Mouse (Mus musculus) kidney, adult 11 months (tissue): Measurements from ENCODE around the gene Arhgef3.

Experiments
- DNase-seq: peaks from one replicate; pipeline ENCODE4 v3.0.0; 2022

Gene Arhgef3

DNA sequence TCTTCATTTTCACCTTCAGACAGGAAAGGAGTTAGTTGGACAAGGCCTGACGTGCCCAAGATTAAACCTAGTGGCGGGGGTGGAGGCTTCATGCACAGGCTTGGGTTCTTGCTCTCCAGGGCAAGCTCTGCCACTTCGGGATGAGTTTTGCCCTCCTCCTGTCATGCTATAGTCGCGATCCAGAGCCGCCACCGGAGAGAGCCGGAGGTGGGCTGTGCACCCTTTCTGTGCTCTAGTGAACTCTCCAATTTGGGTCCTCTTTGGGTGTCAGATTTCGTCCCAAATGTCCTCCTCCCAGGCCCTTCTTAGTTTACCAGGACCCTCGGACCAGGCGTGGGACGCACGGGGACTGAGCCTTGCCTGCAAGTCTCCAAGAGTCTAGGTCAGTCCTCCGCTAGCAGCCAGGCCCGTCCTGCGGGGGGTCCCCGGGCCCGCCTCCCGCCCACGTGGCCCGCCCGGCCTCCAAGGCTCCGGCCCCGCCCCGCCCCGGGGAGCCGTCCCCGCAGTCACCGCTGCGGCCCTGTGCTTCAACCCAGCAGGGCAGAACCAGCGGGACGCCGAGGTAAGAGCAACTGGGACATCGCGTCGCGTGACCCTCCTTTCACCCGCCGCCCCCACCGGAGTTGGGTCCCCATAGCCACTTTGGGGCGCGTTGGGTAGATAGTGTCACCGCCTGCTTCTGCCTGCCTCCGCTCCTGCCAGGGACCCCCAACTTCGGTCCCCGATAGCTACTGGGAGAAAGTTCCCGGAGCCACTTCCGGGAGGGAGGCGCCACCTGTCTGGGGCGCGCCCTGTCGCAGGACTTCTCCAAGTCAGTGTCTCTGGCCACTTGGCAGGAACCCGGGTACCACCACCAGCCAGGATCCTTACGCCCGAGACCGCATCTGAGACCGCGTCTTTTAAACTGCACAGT is at the start of gene Arhgef3:
Gene Arhgef3, plus strand, starts transcription at position 538 of the 913 bp plus-strand sequence.
- peak; percentile 78 for DNase-seq

DNA sequence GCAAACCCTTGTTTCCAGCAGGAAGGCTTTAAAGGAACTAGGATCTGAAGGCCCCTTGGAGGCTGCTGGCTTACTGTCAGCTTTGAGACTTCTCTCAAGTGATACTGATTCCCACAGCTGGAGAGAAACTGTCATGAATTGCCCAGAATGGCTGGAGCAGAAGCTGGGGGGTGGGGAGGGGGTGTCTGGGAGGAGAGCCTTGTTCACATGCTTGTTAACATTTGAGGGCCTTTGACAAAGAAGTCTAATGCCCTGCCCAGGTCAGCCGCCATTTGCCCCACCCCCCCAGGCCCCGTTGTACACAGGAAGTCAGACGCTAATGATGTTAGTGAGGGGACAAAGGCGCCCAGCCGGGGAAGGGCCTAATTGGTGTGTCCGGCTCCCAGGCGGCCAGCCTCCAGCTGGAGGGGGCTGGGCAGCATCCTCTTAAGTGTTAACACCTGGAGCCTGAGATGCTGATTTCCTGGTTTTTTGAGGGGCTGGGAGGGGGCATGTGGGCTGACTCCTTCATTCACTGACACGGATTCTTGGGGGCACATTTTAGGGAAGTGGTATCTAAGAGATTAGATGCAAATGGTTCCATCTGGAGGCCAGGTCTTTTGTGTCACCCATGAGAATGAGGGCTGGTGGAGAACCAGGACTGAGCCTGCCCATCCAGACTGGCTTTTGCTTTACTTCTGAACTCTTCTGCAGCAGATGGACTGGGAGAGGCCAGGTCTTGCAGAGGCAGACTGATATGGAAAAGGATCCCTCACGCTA is 48.3 kb upstream of the Arhgef3 start:
- DNase-seq = no peak

DNA sequence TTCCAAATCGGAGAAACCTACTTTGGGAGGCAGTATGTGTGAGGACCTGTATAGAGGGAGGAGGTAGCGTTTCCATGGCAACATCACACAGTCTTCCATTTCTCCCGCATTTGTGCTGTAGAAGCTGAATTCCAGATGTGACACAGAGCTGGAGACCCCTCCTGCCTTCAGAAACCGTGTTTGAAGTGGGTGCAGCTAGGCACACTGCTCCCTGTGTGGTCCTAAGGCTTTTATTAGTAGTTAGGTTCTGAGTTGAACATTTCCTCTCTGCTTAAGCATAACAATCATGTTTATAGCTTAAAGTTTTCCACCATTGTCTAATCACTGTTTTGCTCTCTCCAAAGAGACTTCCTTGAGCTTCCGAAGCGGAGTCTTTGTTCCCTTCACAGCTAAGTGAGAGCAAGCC is 46.8 kb upstream of the Arhgef3 start:
- DNase-seq = no peak

DNA sequence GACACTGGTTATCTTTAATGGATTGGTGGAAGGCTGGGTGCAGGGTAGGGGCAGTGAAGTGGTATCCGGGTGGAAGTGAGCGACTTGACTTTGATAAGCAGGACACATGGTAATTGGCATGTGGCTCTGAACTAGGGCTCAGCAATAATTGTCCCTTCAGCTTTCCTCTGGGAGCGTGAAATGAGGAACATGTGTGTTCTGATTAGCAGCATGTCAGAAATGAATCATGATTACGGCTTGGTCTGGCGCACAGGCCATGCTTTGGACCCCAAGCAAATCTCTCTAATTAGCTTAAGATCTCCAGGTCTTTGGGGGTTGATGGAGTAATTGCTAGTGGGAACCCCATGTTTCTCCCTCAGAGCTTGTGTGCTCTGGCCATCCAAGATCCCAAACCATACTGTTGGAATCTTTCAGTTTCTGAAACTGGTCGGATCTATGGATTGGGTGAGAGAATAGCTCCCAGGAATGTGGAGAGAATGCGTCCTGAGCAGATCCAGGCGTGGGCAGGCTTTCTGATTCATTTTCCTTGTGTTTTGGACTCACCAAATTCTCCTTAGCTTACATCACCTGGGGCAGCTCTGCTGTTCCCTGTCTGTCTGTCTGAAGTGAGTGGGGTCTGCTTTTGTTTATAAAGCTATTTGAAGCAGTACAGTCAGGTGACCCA is 45.1 kb upstream of the Arhgef3 start:
- no peak for DNase-seq

DNA sequence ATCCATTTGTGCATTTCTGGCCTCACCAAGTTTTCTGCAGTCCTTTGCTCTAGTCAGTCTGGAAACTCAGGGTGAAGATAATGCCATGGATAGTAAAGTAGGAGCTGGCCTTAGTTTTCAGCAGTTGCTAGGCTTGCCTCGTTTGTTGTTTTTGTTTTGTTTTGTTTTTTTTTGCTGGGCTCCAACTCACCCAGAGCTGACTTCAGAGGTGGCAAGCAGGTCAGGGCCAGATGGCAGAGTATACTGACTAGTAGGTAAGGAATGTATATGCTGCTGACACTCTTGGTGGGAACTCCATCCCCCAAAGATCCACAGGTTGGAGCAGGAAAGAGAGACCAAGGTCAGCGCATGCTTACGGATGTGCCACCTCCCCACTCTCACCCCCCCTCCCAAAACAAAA is 44.6 kb upstream of the Arhgef3 start:
- DNase-seq = no peak

DNA sequence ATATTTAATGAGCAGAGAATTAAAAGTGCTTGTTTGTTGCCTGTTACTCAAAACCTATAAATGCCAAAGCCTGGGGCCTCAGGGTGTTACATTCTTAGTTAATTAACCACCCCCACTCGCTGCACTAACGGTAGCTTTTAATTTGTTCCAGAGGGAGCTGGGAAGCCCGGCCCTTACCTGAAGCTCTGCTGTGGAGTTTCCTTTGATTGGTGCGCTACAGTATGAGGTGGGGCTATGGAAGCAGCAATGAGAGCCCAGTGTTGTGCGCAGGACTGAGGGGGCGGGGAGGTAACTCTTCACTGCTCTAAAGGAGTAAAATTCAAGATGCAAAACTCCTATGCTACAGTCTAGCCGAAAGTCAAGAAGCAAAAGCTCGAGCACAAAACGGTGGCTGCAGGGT is 43.9 kb upstream of the Arhgef3 start:
- DNase-seq = peak; percentile 74

DNA sequence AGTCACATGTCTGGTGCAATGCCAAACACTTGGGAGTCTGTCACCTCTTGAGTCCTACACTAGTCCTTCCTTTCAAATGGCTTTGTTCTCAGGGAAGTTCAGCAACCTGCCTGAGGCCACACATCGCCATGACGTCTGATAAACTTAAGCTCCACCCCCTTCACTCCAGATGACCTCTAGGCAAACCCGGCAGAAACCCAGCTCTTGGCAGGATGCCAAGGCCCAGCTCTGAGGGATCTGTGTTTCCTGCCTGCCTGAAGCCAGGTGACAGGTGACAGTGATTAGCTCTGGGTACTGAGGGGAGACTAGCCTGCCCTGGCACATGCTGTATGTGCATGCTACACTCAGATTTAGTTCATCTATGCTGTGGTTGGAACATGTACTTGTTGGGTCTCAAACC is 42.7 kb upstream of the Arhgef3 start:
- peak; percentile 60 for DNase-seq

DNA sequence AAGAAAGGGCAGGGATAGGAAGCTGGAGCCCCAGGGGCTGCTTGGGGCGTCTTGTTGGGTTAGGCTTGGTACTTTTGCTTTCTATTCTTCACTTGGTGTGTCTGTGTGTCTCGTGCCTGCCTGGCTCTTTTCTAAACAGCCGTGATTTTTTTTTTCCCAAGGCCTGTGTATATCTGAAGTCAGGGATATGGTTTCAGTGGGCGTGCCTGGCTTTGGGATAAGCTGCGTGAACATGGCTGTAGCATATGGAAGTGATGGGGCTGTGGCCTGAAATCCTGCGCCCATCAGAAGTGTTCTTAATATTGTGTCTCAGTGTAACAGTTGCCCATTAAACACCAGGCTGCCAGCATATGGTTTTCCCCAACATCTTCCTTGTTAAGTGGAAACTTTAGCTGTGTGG is 39.6 kb upstream of the Arhgef3 start:
- no peak for DNase-seq

DNA sequence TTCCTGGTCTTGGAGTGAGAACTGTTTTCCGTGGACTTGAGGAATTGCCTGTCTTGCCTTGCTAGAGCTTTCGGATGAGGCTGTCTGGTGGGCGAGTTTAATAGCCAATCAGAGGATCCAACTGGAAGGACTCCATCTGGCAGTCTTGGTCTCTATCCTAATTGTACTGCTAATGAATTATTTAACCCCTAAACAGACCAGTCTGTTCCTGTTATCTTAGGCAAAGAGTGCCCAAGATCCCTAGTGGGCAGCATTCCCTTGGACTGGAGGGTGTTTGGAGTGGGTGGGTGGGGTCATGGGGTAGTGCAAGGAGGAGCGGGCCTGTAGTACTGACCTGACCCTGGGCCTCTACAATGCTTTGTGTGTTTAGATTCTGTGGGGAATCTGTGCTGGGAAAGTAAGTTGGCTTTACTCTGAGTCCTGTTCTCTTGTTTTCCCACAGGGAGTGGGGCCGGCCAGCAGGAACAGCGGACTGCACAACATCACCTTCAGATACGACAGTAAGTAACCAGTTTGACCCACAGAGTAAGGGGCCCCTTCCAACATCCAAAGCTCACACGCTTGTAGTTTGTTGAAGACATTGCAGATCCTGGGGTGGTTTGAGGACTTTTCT is 38.7 kb upstream of the Arhgef3 start:
- DNase-seq = no peak

DNA sequence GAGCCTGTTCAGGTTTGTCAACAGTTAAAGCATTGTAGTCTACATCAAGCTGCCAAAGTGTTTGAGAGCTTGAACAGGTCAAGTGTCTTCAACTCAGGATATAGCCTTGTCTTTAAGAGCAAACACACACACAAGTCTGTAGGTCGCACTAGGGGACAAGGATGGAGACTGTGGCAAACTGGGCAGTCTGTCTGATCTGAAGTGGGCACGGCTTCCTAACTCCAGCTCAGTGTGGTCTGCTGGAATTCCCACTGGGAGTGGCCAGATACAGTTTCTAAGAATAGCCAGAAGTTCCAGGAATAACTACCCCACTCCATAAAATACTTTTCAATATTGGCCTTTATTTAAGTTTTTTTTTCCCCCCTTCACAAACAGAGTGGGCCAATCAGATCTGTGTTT is 38.2 kb upstream of the Arhgef3 start:
- no peak for DNase-seq

DNA sequence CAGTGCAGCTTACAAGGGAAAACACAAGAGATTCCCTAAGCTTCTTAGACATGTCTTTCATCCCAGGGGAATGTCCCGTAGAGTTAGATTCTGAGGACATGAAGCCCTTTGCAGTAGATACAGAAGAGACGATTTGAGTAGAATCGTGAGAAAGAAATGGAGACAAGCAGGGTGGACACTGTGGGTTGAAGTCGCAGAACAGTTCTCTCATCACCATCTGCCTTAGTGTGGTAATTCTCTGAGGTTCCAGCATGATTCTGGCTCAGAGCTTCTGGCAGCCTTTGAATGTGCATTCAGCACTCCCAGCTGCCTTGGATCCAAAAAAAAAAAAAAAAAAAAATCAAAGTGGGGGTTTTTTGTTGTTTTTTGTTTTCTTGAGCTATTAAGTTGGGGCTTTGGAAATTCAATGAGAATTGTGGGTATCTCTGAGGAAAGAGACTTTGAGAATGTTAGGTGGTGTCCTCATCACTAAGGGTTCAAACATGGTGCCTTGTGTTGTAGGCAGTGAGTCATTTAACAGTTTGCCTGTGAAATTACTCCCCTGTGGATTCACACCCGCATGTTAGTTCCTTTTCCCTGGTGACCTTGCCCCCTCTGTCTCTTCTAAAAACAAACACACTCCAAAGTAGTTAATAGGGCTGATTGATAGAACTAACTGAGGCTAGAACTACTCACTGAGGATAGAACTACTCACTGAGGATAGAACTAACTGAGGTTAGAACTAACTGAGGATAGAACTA is 33.0 kb upstream of the Arhgef3 start:
- no peak for DNase-seq

DNA sequence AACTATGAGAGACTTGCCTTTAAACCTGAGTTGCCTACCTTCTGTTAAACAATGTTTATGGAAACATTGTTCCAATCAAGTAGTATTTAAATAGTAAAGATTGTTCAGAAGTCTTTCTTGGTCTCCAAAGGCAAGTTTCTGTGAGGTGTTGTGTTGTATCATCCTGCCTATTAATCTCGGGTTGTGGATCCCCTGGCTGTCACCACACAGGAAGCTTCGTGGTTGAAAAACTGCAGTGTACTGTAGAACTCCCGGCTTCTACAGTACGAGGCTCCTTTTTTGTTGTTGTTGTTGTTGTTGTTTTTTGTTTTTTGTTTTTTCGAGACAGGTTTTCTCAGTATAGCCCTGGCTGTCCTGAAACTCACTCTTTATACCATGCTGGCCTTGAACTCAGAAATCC is 29.2 kb upstream of the Arhgef3 start:
- DNase-seq = no peak

DNA sequence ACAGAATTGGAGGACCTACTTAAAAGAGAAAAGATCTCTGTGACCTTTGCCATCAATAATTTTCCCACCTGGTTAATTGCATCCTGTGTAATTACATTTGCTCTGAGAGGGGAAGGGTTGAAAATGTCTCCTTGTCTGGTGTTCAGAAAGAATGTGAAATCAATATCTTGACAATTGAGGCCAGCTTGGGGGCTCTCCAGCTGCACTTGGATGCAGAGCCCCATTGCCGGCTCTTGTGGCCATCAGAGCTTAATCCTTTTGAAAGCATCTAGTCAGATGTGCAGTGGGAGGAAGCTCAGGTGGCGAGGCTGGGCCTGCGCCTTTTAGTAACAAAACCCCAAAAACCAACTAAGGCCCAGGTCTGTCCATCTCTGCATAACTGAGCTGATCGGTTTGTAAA is 28.7 kb upstream of the Arhgef3 start:
- DNase-seq = no peak

DNA sequence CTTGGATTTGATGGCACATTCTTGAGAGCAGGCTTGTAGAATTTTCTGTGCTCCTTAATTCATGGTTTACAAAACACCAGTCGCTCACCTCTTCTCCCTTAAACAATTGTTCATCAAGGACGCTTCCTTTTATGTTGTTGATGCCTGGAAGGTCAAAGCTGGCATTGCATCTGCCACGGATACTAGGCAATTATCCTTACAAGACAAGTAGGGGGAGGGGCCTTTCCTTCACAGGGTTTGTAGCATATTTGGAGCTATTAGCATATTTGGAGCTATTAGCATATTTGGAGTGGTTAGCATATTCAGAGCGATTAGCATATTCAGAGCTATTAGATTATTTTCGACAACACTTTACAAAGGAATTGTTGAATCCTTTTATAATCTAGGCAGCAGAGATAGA is 20.5 kb upstream of the Arhgef3 start:
- DNase-seq = no peak

DNA sequence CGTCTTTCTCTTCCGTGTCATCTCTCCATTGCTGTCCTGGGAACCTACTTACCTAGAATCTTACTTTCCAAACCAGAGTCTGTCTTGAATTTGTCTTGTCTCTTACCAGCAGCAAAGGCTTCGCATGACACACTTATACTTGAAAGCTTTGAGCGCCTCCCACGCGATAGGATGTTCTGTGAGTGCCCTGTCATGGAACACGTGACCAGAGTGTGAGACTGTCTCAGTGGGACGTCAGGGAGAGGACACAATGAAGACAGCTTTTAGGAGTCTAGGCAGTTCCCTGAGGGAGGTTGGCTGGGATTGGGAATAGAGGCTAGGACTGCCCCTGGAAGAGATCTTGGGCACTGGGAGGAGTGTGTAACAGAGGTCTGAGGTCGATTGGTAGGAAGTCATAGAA is 18.6 kb upstream of the Arhgef3 start:
- DNase-seq = no peak

DNA sequence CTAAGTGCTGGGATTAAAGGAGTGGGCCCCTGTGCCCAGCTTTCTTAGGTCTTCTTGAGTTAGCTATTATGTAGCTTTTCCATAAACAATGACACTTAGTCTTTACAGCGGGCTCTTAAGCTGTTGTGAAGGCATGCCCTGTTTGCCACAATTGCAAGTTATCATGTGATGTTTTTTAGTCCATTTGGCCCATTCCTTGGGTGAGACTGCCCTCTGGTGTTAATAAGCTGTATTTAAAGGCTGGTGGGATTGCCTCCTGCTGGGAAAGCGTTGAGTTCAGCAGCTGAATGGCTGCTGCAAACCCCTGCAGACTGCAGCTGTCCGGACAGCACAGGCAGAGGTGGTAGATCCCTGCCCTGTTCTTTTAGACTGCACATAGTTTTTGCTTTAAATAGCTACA is 17.9 kb upstream of the Arhgef3 start:
- DNase-seq = peak; percentile 70

DNA sequence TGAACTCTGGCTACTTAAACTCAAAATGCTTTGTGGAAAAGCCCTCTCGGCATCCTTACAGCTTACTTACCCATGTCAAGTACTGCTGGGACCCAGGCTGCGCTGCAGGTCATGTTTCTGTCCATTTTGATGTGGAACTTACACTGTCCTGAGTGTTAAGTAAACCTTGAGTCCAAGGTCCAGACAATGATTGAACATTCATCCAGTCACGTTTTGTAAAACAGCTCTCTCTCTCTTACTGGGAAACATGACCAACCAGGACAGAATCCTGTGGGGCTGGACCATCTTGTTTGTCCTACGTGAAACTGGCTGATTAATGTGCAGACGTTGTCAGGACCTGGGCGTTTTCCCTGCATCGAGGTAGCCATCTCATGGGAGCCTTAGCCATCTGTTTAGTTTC is 13.0 kb upstream of the Arhgef3 start:
- DNase-seq = peak; percentile 53

DNA sequence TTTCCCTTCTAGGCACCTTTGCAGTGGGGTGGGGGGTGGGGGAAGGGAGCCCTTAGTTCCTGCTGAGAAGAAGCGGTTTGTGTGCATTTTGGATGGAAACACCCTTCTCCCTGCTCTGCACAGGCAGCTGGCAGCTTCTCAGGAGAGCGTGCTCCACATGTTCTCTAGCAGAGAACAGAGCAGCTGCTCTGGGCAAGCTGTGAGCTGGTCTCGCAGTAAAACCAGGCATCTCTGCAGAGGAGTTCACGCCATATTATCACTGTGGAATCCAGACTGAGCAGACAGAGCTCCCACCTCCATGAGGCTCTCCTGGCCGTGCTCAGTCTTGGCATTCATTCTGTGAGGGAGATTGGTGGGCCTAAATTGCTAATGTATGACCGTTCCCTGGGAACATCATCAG is 12.0 kb upstream of the Arhgef3 start:
- DNase-seq = no peak

DNA sequence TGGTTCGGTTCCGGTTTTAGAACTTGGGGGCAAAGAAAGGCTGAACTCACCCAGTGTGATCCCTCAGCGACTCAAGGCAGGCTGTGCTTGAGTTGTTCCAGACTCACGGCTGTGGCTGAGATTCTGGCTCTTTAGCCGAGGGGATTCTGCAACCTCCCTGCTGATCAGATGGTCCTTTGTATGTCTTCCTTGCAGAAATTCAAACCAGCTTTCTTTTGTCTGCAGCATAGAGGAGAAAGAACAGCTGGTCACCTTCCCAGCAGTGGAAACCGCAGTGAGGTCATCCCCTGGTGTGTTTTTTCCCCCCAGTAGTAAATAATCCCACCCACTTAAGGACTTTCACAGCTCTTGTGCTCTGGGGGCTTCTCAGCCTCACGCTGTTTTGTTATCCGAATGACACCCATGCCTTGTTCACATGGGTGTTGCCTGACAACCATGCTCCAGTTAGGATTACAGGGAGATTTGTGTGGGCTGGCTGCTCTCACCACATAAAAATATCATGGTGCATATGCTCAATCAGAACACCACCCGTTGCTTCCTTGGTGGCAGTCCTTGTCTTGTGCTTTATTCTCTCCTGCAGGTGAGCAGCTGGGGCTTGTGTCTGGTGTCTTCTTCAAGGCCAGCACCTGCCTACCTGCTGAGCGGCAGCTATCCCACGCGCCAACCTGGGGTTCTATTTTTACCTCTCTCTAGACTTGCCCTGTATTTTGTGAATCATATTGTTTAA is 8.8 kb upstream of the Arhgef3 start:
- no peak for DNase-seq

DNA sequence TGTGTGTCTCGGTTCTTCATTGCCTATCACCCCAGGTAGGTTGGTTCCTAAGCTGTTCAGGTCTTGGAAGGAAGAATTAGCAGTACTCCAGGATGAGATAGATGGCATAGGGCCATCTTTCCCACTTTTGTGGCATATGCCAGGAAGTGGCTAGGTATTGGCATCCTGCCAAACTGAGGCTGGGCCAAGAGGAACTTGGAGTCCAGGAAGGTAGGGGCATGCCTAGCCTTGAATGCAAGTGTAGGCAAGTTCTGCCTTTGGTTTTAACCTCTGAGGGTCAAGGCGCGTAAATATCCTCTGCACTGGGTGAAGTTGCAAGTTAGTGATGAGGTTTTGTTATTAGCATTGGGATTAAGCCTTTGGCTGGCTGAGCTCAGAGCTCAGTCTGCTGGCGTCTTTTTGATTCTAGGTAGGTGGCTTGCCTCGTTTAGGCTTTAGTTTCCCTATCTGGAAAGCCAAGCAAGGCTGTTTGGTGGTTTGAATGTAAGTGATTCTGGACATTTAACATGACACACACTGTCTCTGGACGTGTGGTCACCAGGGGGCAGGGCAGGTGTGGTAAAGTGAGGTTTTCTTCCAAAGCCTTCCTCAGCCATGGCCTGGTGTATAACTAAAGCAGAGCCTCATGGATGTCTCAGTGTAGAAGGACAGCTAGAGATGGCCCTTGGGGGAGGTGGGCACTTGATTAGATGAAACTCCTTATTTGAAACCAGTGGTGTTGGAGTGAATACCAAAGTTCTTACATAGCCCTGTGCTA is 5.8 kb upstream of the Arhgef3 start:
- peak; percentile 64 for DNase-seq

DNA sequence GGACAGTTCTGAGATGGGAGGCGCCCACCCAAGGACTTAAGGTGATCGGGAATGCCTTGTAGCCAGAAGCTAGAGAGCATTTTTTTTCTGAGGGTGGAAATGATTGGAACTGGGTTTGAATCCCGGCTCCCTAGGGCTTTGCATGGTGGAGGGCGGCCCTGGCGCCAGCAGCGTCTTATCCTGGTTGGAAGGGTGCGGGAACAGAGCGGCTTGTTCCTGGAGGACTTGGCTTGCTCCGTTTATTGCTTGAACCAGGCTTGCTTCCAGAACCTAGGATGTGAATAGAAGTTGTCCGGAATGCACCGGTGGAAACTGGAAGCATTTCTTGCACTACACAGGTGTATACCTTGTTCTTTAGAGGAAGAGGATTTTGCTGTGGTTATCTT is 569 bp downstream of the Arhgef3 start:
- peak; percentile 47 for DNase-seq
